Mouse (Mus musculus): ENCODE measurements around the gene Prss21. TPM values are rescaled to one million over a fixed set of nuclear protein-coding genes. Genes with fewer than 3 reads are reported as not detected.
"Not testable (repeated sequence)": the region's sequence is repeated elsewhere in the genome, so short reads cannot be mapped to it uniquely, and the experiment has no call there.

Prss21 gene
- polyA plus RNA-seq, 1 experiment from 2014 or later: not detected

DNA sequence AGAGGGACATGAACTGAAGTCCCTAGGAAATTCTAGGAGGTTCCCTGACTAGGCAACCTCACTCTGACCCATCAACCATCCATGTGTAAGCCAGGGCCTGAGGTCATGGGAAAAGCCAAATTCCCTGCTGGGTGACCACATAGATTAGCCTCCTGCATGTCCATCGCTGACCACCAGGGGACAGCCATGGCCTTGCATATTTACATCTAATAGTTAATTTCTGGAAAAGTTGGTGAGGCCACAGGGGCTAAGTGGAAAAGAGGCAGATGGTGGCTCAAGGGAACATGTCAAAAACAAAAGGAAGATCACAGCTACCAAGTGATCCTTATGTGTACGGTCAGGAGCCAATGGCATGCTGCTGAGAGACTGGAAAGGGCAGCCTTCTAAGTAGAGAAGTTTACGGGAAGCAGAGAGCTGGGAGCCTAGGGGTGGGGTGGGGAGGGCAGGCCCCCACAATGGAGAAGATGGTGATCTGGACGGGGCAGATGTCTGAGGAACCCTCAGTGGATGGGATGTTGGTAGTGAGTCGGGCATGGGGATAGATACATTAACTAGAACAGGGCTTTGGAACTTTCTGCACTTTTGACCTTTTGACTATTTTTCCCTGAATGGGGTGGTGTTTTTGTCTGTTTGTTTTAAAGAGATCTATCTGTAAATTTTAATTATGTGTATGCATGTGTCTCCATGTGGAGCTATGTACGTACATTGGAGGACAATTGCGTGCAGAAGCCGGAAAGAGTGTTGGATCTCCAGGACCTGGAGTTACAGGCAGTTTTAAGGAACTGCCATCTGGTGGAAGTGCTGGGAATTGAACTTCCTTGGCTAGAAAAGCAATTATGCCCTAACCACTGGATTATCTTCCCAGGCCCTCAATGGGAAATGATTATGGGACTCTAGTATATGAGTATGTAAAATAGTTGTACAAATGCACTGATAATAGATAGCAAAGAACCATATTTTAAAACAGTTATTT is 6.3 kb downstream of the Prss21 start:
- 44% methylated on average over 8 of the region's 8 CpGs for WGBS
- Histone ChIP-seq H3K4me2 (no peak overlapping the region), H3K36me3 (replicated peaks) (no peaks in the 10 kb centered on the region), H3K4me1 (no peaks in the 10 kb centered on the region), H3K27ac (no peak overlapping the region), H3K4me3 (no peak overlapping the region), H3K9ac (no peak overlapping the region), H3K9me3 (no peaks in the 10 kb centered on the region), H3K27me3 (replicated peaks) (no peaks in the 10 kb centered on the region)
- no peak for ATAC-seq (replicated peaks)

DNA sequence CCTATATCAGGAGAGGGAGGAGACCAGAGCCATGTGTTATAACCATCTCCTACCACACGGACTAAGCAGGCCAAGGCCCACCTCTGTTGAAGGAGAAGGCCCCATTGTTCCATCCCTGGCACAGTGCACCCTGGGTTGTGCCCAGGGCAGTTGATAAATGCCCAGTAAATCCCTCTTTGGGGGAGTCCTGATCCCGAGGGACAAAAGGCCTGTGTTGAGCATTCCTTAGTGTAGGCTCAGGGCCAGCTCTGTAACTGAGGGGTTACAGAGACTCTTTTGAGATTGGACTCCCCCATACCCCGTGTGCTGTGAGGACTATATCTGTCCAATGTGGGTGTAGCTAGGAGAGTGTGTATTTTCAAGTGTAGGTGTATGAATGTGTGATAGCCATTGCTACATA is 8.9 kb downstream of the Prss21 start:
- no peaks in the 10 kb centered on the region for H3K9me3 ChIP-seq
- ATAC-seq (replicated peaks): peak; percentile 80
- no peak overlapping the region for H3K27ac ChIP-seq

DNA sequence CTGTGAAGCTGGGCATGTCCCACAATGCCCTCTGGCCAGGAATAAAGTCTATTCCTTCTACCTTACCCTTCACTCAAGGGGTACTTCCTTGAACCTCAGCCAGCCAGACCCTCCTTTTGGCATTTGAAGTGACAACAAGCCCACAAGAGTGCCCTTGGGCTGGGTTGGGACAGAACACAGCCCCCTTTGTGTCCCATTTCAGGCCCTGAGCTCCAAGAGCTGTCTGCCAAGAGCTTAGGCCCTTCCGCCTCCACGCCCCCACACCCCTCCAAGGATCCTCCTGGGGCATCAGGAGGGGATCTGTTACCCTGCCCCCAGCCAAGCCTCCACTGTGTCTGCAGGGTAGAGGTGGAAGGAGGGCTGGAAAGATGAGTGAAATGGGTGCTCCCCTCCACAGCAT is 9.3 kb downstream of the Prss21 start:
- H3K4me2 ChIP-seq: no peak overlapping the region
- no peak overlapping the region for H3K9ac ChIP-seq
- no peaks in the 10 kb centered on the region for H3K27me3 ChIP-seq (replicated peaks)
- H3K4me3 ChIP-seq: no peak overlapping the region
- H3K27ac ChIP-seq: no peak overlapping the region
- ATAC-seq (replicated peaks): peak; percentile 66; the same call in 1 of the 2 replicates
- 67% methylated on average over 2 of the region's 2 CpGs for WGBS
- no peaks in the 10 kb centered on the region for H3K36me3 ChIP-seq (replicated peaks)
- H3K4me1 ChIP-seq: no peaks in the 10 kb centered on the region
- H3K9me3 ChIP-seq: no peaks in the 10 kb centered on the region

More for the DNA sequence above, 8.9 kb downstream of the Prss21 start:
- Histone ChIP-seq H3K4me2 (no peak overlapping the region), H3K4me1 (no peaks in the 10 kb centered on the region), H3K27me3 (replicated peaks) (no peaks in the 10 kb centered on the region), H3K36me3 (replicated peaks) (no peaks in the 10 kb centered on the region), H3K4me3 (no peak overlapping the region), H3K9ac (no peak overlapping the region)
- WGBS: 45% methylated on average over 3 of the region's 3 CpGs

DNA sequence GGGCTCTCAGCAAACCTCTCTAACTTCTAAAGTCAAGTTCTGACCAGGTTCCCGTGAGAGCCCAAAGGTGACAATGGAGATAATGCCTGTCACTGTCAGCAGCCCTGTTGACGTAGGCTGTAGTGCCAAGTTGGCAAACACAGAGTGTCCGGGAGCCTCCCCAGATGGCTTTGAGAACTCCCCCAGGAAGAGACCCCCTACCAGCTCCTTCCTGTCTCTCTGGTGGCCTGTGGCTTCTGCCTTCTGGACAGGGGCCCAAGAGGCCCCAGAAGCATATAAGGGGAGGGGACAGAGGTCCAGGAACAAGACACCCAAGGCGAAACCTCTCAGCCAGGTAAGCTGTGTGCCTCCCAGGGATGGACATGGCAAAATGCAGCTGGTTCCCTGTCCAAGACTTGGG is 12.7 kb downstream of the Prss21 start, which contains the start of the genes Dcpp1 and Dcpp2:
Gene Dcpp1 (plus strand): TSS at position 301 of the 400 bp plus-strand sequence.
Gene Dcpp2 (plus strand): TSS at position 305 of the 400 bp plus-strand sequence.
- not testable (repeated sequence) for H3K4me2 ChIP-seq
- WGBS: 83% methylated on average over 4 of the region's 4 CpGs

DNA sequence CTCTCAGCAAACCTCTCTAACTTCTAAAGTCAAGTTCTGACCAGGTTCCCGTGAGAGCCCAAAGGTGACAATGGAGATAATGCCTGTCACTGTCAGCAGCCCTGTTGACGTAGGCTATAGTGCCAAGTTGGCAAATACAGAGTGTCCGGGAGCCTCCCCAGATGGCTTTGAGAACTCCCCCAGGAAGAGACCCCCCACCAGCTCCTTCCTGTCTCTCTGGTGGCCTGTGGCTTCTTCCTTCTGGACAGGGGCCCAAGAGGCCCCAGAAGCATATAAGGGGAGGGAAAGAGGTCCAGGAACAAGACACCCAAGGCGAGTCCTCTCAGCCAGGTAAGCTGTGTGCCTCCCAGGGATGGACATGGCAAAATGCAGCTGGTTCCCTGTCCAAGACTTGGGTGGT is 49.3 kb downstream of the Prss21 start, which contains the start of gene Dcpp3:
Gene Dcpp3 (plus strand): TSS at position 301 of the 400 bp plus-strand sequence.
- not testable (repeated sequence) for H3K9me3 ChIP-seq; H3K36me3 ChIP-seq (replicated peaks)
- WGBS: 88% methylated on average over 4 of the region's 4 CpGs

More for the DNA sequence above, 12.7 kb downstream of the Prss21 start, which contains the start of the genes Dcpp1 and Dcpp2:
- H3K27me3 ChIP-seq (replicated peaks); ATAC-seq (replicated peaks); H3K27ac ChIP-seq; H3K9me3 ChIP-seq; H3K36me3 ChIP-seq (replicated peaks); H3K4me1 ChIP-seq; H3K4me3 ChIP-seq; H3K9ac ChIP-seq: not testable (repeated sequence)

More for the DNA sequence above, 49.3 kb downstream of the Prss21 start, which contains the start of gene Dcpp3:
- ATAC-seq (replicated peaks); H3K9ac ChIP-seq; H3K27me3 ChIP-seq (replicated peaks); H3K27ac ChIP-seq; H3K4me2 ChIP-seq; H3K4me3 ChIP-seq; H3K4me1 ChIP-seq: not testable (repeated sequence)

Small RNA genes lying within 50 kb of the gene (microRNA-seq; reads per million reads assigned to microRNA genes)
- 1.5 reads per million for gene Mir5125

Other genes with a start within 250 kb of the Prss21 start
- 1.2 and 1.7 TPM in 2 replicates for gene Mmp25, start 222.8 kb upstream of the Prss21 start, polyA plus RNA-seq (2015; fragmentation: Nextera tagmentation; extraction: Ambion mirVana)
- gene Bicdl2, start 207.6 kb upstream of the Prss21 start, polyA plus RNA-seq (2015; fragmentation: Nextera tagmentation; extraction: Ambion mirVana): 0.22 TPM in 1 of 2 replicates, not detected in the other
- gene Hcfc1r1, start 194.5 kb upstream of the Prss21 start, polyA plus RNA-seq (2015; fragmentation: Nextera tagmentation; extraction: Ambion mirVana): 120 and 121 TPM in 2 replicates
- gene Thoc6, start 194.2 kb upstream of the Prss21 start, polyA plus RNA-seq (2015; fragmentation: Nextera tagmentation; extraction: Ambion mirVana): 39.1 and 42.9 TPM in 2 replicates
- 2.4 and 2.5 TPM in 2 replicates for gene Tnfrsf12a, start 190.6 kb upstream of the Prss21 start, polyA plus RNA-seq (2015; fragmentation: Nextera tagmentation; extraction: Ambion mirVana)
- gene Cldn6, start 188.8 kb upstream of the Prss21 start, polyA plus RNA-seq (2015; fragmentation: Nextera tagmentation; extraction: Ambion mirVana): 0.23 TPM in 1 of 2 replicates, not detected in the other
- gene Cldn9, start 184.0 kb upstream of the Prss21 start, polyA plus RNA-seq (2015; fragmentation: Nextera tagmentation; extraction: Ambion mirVana): 0.68 and 0.89 TPM in 2 replicates
- gene 1520401A03Rik, start 145.3 kb upstream of the Prss21 start, polyA plus RNA-seq (2015; fragmentation: Nextera tagmentation; extraction: Ambion mirVana): 0.06 and 0.11 TPM in 2 replicates
- 22.6 and 23.1 TPM in 2 replicates for gene Pkmyt1, start 141.7 kb upstream of the Prss21 start, polyA plus RNA-seq (2015; fragmentation: Nextera tagmentation; extraction: Ambion mirVana)
- 70.9 and 72.6 TPM in 2 replicates for gene Paqr4, start 127.2 kb upstream of the Prss21 start, polyA plus RNA-seq (2015; fragmentation: Nextera tagmentation; extraction: Ambion mirVana)
- gene Kremen2, start 122.2 kb upstream of the Prss21 start, polyA plus RNA-seq (2015; fragmentation: Nextera tagmentation; extraction: Ambion mirVana): 1.4 and 1.5 TPM in 2 replicates
- gene Flywch1, start 96.5 kb upstream of the Prss21 start, polyA plus RNA-seq (2015; fragmentation: Nextera tagmentation; extraction: Ambion mirVana): 242 and 257 TPM in 2 replicates
- gene Flywch2, start 82.0 kb upstream of the Prss21 start, polyA plus RNA-seq (2015; fragmentation: Nextera tagmentation; extraction: Ambion mirVana): 90.1 and 90.2 TPM in 2 replicates
- 552 and 579 TPM in 2 replicates for gene Srrm2, start 77.5 kb upstream of the Prss21 start, polyA plus RNA-seq (2015; fragmentation: Nextera tagmentation; extraction: Ambion mirVana)
- 1,171 and 1,223 TPM in 2 replicates for gene Elob, start 38.9 kb upstream of the Prss21 start, polyA plus RNA-seq (2015; fragmentation: Nextera tagmentation; extraction: Ambion mirVana)
- gene Prss33, start 32.0 kb upstream of the Prss21 start, polyA plus RNA-seq (2015; fragmentation: Nextera tagmentation; extraction: Ambion mirVana): 0.15 and 0.22 TPM in 2 replicates
- gene Prss32, start 24.2 kb upstream of the Prss21 start, polyA plus RNA-seq (2015; fragmentation: Nextera tagmentation; extraction: Ambion mirVana): not detected in 2 replicates
- gene Prss41, start 23.9 kb upstream of the Prss21 start, polyA plus RNA-seq (2015; fragmentation: Nextera tagmentation; extraction: Ambion mirVana): 1.4 and 1.6 TPM in 2 replicates
- gene Dcpp1, start 12.8 kb downstream of the Prss21 start, polyA plus RNA-seq (2015; fragmentation: Nextera tagmentation; extraction: Ambion mirVana): not detected in 2 replicates
- not detected in 2 replicates for gene Dcpp2, start 12.8 kb downstream of the Prss21 start, polyA plus RNA-seq (2015; fragmentation: Nextera tagmentation; extraction: Ambion mirVana)
- not detected in 2 replicates for gene Dcpp3, start 49.4 kb downstream of the Prss21 start, polyA plus RNA-seq (2015; fragmentation: Nextera tagmentation; extraction: Ambion mirVana)
- not detected in 2 replicates for gene Sbp, start 73.6 kb downstream of the Prss21 start, polyA plus RNA-seq (2015; fragmentation: Nextera tagmentation; extraction: Ambion mirVana)
- gene Sbpl, start 87.2 kb downstream of the Prss21 start, polyA plus RNA-seq (2015; fragmentation: Nextera tagmentation; extraction: Ambion mirVana): not detected in 2 replicates
- gene Prss30, start 112.5 kb downstream of the Prss21 start, polyA plus RNA-seq (2015; fragmentation: Nextera tagmentation; extraction: Ambion mirVana): not detected in 2 replicates
- gene Prss22, start 130.0 kb downstream of the Prss21 start, polyA plus RNA-seq (2015; fragmentation: Nextera tagmentation; extraction: Ambion mirVana): not detected in 2 replicates
- 0.36 and 0.44 TPM in 2 replicates for gene Prss27, start 170.1 kb downstream of the Prss21 start, polyA plus RNA-seq (2015; fragmentation: Nextera tagmentation; extraction: Ambion mirVana)
- gene Kctd5, start 205.4 kb downstream of the Prss21 start, polyA plus RNA-seq (2015; fragmentation: Nextera tagmentation; extraction: Ambion mirVana): 73.4 and 77.9 TPM in 2 replicates

Measured in midbrain, embryonic 15.5 days (tissue).